Mouse (Mus musculus) left cerebral cortex, postnatal 4 days (tissue): ENCODE results near the gene Rnf130. TPM values are rescaled to one million over a fixed set of nuclear protein-coding genes. Genes with fewer than 3 reads are reported as not detected.

Experiments used
- DNase-seq: peaks from one replicate; pipeline ENCODE4 v3.0.0-alpha.2; 2022
- intact Hi-C: fragments of 180-260 bp; cut with DNase I; formaldehyde crosslinking; loops from one replicate; pipeline ENCODE4 v1.15.1; 2025
- total RNA-seq, 2 experiments: library from RNA; stranded (reverse); gene quantifications; 2 replicates each; pipeline ENCODE4 v1.2.3; 2021

Rnf130 gene
- total RNA-seq, 2 experiments from 2014 or later, result 104 to 106 TPM

DNA sequence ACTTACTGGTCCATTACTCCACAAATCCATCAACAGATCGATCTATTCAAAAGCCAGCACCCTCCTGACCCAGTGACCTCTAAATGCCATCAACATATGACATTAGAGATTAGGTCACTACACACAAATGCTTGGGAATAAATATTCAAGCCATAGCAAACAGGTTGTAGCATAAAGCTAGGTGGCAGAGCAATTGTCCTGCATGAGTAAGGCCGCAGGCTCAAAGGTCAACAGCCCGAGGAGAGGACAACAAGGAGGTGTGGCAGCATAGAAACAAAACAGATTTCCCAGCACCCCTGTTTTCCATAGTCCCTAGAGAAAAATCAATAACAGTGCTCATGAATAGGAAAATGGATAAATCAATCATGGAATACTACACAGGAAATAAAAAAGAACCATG lies 3.1 kb upstream of the Rnf130 start:
- intact Hi-C loops, result no loop called here
- no peak for DNase-seq

DNA sequence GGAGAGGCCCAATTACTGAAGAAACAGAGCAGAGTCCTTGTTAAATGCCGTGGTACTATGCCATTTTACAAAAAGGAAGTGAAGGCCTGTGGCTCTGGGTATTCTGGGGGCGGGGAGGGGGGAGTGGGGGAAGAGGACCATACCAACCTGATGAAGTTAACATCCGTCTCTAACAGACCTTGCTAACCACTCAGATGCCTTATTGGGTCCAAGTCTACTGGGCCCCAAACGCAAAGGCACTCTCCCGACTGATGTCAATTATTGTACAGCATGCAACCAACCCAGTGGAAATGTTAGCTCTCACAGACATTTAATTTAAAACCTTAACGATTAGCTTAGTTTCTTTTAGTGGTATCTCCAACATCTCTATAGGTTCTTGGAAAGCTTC lies 707 bp upstream of the Rnf130 start:
- no peak for DNase-seq
- intact Hi-C loops, result no loop called here

DNA sequence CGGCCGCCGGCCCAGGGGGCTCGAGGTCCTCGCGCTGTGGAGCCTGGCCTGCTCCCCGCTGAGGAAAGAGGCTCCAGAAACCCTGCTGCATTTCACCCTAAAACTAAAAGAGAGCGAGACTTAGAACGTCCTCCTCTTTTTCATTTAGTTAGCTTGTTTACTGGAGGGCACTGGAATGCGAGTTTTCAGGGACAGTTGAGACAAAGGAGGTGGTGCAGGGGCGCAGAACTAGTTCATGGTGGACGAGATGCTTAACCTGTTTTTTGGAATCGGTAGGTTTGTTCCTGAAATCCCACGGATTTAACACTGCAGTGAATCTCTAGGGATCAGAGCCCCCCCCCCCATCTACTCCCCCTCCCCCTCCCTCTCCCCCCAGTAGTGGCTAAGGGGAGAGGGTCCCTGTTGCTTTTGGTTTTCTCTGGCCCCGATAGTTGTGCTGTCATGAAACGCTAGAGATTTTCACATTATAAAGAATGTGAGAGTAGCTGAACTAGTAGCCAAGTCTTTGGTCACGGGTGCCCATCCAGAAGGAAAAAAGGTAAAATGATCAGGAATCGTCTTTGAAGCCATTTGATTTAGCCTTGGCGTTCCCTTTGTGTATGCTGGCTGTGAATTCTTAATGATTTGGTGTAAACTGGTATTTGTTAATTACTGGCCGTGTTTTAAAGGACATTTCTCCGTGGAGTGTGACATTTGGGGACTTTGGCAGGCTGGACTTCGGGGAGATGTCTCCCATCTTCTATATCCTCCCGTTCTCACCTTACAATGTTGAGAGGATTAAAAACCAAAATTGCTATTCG lies 775 bp downstream of the Rnf130 start:
- intact Hi-C loops, result no loop called here
- DNase-seq, result no peak

DNA sequence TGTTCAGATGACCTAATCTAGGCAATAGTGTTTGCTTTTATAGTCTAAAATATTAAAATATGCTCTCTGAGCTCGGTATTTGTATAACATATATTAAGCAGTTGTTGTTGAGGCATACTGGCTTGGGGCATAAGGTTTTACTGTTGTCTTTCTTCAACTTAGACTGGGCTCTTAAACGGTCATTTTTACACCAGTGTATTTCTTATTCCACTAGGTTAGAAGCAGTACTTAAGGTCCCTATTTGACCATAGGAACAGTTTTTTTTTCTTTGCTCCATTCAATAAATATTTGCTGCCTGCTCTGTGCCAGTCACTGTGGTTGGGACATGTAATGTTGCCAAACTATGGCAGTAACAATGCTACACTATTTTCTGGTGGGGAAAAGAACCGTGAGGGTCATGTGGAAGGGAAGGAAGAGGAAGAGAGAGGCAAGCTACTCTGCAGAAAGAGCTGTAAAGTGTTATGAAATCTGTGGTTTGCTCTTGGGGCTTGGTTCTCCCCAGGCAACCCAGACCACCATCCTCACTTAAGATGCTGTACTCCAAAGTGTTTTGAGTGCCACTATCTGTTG lies 1.5 kb downstream of the Rnf130 start:
- intact Hi-C loops, result no loop called here
- DNase-seq, result no peak

DNA sequence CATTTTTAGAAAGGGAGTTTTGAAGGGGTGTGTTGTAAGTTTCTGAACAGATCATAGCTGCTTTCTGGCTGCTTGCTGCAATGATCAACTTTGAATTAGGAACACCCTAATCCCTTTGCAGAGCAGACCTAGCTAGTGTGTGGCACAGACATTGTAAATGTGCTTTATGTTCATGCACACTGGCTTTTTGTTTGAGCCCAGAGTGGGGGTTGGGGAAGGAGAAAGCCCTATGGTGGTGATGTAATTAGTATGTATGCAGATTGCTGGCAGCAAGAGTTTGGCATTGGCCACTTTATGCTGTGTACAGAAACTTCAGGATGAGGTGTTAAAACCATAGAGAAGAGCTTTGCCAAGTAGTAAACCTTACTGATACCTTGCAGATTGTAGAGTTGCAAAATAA lies 3.3 kb downstream of the Rnf130 start:
- intact Hi-C loops, result no loop called here
- peak; percentile 2 for DNase-seq

DNA sequence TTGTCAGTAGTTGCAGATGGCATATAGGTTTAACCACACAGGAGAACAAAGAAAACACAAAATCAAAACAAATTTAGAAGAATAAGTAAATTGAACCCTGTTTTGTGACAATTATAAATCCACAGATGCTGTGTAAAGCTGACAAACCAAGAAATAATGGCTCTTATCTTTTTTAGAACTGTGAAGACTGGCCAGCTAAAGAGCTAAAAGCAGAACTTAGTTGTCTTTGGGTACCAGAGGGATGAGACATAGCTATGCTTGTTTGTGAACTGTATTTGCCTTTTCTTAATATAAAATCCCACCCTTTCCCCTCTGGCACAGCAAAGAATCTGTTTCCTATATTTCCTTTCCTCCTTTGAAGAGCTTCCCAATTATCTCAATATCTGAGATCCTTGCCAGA lies 9.0 kb downstream of the Rnf130 start:
- no peak for DNase-seq
- intact Hi-C loops, result no loop called here

DNA sequence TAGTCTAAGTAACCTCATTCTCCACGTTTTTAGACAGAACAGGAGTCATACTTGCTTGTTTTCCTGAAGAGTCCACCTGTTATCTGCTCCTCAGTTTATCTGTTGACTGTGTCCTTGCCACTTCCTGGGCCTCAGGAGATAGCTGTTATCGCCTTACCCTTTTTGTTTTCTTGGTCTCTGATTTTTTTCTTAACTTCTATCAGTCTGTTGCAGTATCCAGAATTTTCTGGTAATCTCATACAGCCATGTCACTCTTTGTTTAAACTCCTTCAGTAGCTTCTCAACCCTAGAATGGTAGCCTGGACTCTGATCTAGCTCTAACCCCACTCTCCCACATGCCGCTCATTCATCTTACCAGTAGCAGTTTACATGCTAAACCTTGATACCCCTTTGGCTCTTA lies 10.6 kb downstream of the Rnf130 start:
- no peak for DNase-seq
- intact Hi-C loops, result no loop called here

DNA sequence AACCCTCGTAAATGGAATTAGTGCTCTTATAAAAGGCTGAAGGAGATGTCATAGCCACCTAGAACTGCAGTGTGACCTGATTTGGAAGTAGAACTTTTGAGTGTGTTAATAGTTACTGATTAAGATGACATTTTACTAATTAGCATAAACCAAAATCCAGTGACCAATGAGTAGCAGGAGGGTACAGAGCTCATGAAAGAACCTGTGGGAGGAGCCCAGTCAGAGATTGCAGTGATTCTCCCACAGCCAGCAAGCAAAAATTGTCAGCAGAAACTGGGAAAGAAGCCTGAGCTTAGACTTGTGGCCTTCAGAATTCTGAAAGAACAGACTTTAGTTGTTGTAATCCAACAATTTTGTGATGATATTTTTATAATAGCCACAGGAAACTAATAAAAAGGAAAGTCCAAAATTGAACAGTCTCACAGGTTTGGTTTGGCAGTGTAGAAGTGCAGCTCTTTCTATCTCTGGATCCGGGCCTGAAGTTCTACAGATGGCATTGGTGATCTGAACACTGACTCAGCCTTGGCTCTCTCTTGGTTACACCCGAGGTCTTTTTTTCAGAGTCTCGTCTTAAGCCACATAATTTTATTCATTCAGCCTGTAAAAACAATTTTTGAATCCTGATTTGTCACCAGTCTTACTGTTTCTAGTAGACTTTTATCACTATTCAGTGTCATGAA lies 11.8 kb downstream of the Rnf130 start:
- DNase-seq, result no peak
- intact Hi-C loops, result no loop called here

DNA sequence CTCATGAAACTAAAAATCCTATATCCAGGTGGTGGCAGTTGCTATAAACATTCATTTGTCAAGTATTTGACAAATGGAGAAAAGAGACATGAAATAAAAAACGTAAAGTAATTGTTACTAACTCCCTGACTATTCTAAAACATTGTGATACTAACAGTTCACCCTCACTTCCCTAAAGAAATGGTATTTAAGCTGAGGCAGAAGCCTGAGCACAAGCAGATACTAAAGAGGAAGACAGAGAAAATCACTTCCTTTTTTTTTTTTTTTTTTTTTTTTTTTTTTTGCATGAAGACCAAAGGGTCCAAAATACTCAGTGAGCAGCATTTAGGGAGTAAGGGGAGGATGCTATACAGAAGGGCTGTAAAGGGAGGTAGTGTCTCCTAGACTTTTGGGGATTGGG lies 13.6 kb downstream of the Rnf130 start:
- intact Hi-C loops, result no loop called here
- no peak for DNase-seq

DNA sequence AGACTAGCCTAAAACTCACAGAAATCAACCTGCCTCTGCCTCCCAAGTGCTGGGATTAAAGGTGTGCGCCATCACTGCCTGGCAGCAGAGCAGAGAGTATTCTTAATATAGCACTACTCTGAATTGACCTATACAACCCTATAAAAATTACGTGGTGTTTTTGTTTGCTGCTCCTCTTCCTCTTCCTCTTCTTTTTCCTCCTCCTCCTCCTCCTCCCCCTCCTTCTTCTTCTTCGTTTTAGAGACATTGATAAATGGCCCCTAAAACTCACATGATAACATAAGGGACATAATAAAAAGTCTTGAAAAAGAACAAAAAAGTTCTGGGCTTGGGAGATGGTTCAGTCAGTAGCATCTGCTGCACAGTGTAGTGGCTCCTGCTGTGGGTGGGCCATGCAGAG lies 16.0 kb downstream of the Rnf130 start:
- intact Hi-C loops, result no loop called here
- DNase-seq, result no peak

DNA sequence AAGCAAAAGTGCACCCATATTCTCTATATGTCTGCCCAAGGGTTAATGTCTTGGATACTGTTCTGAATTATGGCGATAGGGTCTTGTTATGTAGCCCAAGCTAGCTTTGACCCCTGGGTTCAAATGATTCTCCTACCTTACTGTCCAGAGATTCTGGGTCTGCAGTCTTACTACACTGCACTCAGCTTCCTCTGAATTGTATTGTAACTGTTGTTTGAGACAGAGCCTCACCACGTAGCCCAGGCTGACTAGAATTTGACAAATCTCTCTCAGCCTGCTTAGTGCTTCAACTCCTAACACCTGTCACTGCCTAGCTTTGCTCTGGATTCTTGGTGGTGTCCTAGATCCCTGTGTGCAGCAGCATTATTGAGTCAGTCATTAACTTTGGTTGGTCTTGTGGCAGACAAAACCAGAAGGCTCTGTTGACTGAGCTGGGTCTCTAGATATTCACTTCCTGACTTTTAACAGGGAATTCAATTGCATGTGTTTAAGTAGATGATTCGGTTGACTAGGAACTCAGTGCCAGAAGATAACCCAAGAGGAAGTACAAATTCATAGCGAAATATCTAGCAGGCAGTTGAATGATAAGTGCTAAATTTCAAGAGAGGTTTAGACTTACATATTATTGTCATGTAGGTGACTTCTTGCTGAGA lies 17.3 kb downstream of the Rnf130 start:
- intact Hi-C loops, result no loop called here

DNA sequence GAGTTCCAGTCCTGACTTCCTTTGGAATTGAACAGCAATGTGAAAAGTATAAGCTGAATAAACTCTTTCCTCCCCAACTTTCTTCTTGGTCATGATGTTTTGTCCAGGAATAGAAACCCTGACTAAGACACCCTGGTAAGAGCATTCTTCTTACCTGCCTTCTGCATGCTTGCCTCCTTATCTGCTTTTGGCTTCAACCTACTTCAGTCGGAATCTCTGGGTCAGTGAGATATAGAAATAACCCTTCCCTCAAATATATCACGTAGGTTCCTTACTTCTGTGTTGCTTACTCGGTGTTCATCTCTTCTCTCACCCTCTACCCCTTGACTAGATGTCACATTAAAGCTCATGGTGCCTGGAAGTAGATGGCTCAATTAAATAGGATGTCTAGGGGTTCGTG lies 19.3 kb downstream of the Rnf130 start:
- intact Hi-C loops, result no loop called here
- no peak for DNase-seq

More for the DNA sequence above, 17.3 kb downstream of the Rnf130 start:
- DNase-seq, result no peak

DNA sequence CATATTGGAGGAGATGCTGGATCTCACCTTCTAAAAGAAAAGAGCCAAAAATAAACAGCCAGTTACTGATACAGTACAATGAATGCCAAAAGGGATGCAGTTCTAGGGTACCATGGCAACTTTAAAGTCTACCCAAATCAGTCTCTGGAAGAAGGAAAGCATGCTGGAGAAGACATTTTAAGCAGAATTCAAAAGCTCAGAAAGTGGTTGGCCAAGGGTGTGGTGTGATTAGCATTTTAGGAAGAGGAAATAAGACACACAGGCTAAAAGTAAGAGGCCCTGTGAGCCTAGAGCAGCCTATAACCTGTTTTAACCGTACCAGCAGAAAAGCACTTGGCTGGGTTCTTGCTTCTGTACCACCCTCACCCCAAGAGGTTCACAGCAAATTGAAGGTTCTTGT lies 22.5 kb downstream of the Rnf130 start:
- DNase-seq, result no peak
- intact Hi-C loops, result no loop called here

DNA sequence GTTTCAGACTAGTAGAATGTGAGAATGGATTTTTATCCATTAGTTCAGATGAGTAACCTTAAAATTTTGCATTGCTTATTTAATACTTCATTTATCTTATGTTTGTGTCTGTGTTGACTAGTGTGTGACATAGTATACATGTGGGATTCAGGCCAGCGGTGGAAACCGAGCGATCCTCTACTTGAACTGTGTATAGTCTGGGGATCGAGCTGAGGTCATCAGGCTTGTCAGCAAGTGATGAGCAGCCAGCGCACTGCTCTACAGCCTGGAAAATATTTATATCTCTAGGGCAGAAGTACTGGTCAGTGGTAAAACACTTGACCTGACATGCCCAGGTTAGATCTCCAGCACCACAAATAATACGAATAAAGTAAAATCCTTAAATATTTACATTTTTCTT lies 23.0 kb downstream of the Rnf130 start:
- DNase-seq, result no peak
- intact Hi-C loops, result no loop called here

DNA sequence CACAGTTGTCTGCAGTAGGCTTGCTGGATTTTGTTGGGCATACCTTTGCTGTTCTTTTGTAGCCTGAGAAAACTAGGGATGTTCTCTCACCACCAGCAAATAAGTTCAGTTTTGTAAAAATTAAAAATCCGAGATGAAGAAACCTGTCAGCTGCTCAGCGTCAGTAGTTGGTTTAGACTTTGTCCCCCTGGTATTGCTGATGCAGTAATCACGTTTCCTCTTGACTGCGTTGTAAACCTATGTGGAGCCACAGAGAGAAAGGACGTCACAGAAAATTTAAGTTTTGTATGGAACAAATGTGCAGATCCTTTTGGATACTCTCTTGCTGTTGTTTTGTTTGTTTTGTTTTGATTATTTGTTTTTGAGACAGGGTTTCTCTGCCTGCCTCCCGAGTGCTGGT lies 25.2 kb downstream of the Rnf130 start:
- no peak for DNase-seq
- intact Hi-C loops, result no loop called here

DNA sequence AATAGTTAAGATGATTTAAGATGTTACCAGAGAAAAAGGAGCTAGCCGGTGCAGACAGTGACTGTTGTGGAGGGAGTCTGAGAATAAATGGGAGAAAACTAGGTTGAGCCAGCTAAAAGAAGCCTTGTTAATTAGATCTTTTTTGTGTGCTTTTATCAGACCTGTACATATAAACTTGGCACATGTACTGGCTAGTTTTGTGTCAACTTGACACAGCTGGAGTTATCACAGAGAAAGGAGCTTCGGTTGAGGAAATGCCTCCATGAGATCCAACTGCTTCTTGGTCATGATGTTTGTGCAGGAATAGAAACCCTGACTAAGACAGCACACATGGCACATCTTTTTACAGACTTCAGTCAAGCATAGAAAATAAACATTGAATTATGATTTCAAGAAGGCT lies 32.6 kb downstream of the Rnf130 start:
- intact Hi-C loops, result no loop called here
- no peak for DNase-seq

DNA sequence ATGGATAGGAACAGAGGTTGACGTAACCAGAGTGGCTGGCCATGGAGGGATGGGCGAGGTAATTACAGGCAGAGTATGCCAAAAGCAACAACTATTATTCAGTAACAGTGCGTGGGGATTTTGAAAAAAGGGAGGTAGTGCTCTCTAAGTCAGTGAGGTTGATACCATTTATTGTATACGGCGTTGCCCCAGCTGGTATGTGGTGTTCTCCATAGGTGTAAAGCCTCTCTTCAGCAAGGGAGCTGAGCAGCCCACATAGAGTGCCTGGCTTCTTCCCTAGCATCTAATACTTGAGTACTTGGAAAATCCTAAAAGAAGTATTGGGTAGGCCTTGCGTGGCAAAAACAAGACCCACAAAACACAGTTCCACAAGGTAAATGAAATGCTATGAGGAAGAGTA lies 33.1 kb downstream of the Rnf130 start:
- intact Hi-C loops, result no loop called here

DNA sequence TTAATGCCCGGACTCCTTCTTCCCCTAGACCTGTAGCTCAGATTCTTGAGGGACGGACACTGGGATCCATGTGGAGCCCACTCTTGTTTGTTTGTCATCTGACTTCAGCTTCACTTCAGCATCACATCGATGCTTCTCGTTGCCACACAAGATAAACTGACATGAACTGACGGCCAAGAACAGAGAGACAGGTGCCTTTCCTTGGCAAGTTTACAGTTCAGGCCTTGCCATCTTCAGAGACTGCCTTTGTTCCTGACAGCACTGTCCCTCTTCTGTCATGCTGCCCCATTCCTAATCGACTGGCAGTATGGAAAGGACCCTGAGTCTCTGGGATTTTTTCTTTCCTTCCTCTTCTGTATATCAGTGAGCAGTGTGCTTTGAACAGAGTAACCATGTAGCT lies 33.9 kb downstream of the Rnf130 start:
- intact Hi-C loops, result no loop called here
- no peak for DNase-seq

More for the DNA sequence above, 33.1 kb downstream of the Rnf130 start:
- no peak for DNase-seq

DNA sequence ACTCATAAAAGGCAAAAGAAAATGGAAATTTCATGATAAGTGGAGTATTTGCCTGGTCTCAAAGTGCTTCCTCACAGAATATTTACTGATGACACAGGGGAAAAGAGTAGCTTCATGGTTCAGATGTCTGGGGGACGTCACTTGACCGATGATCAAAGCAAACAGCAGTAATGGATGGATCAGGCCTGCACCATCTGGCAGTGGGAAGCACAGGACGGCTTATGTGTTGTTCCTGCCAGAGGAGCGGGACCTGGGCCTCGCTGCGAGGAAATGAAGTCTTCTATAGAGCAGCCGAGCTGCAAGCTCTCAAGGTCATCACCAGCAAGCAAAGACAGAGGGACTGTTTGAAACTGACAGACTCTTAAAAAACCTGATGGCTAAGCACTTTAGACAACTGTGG lies 37.0 kb downstream of the Rnf130 start:
- intact Hi-C loops, result no loop called here
- peak; percentile 50 for DNase-seq

DNA sequence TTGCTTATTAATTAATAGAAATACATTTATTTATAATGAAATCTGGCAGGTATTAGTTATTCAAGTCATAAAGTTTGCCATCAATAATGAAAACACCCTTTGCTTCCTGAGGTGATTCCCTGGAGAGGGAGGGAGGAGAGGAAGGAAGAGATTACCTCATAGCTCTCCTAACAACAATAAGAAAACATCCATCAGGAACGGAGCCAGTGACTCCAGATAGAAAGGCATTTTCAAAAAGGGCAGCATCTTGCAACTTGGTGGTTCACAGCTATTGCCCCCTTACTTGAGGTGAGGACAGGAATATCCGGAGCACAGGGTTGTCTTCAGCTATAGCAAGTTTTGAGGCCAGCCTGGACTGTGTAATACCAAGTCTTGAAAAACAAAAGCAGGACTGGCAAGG lies 40.9 kb downstream of the Rnf130 start:
- no peak for DNase-seq
- intact Hi-C loops, result no loop called here

DNA sequence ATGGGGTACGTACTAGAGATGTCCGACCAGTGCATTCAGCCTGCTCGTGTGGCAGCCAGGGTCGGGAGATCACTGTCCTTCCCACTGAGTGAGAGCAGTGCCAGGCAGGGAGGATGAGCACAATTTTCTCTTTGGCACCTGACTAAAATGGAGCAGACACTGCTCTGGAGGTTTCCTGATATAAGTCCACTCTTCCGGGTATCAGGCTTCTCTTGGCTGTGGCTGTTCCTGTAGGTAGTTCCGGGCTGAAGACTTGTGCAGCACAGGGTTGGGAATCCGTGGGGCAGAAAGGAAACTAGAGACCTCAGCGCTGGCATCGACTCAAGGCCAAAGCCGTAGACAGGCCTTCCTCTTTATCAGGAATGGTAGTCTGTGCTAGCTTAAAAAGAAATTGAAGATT lies 48.7 kb downstream of the Rnf130 start:
- intact Hi-C loops, result no loop called here
- no peak for DNase-seq

DNA sequence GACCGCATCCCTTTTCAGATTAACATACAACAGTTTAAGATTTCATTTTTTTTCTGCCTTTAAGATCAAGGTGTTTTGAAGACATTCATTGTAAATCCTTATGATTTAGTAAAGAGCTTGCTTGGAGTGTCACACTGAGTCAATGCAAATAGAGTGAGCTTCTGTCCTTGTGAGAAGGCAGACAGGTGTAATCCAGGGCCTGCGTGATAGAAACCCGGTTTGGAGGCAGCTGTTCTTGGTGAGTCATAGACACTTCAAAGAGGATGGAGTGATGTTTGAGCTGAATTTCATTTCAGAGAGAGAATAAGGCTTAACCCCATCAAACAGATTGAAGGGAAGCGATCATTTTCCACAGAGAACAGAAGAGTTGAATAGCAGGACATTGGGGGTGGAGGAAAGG lies 51.6 kb downstream of the Rnf130 start:
- DNase-seq, result no peak
- intact Hi-C loops, result no loop called here
